Mouse (Mus musculus) heart, embryonic 10.5 days (tissue): ENCODE measurements around the gene Camta1. TPM values are rescaled to one million over a fixed set of nuclear protein-coding genes. Genes with fewer than 3 reads are reported as not detected.

Experiments used
- DNase-seq: peaks from one replicate; pipeline ENCODE4 v3.0.0-alpha.2; 2017; ENCODE audit warnings: low spot score
- H3K27ac ChIP-seq: fragments of 300-500 bp; sonication (generic); 2 replicates; pipeline ENCODE4 v1.5.1; 2016; ENCODE audit warnings: mild to moderate bottlenecking
- H3K27me3 ChIP-seq: fragments of 300-500 bp; sonication (generic); 2 replicates; pipeline ENCODE4 v1.6.1; 2016; ENCODE audit warnings: mild to moderate bottlenecking; ENCODE audit not compliant: poor library complexity, insufficient read depth, severe bottlenecking
- H3K36me3 ChIP-seq: fragments of 300-500 bp; sonication (generic); 2 replicates; pipeline ENCODE4 v1.6.1; 2016; ENCODE audit warnings: mild to moderate bottlenecking, moderate library complexity
- H3K4me1 ChIP-seq: fragments of 300-500 bp; sonication (generic); 2 replicates; pipeline ENCODE4 v1.6.1; 2016; ENCODE audit warnings: mild to moderate bottlenecking
- H3K4me3 ChIP-seq: fragments of 300-500 bp; sonication (generic); 2 replicates; pipeline ENCODE4 v1.5.1; 2016; ENCODE audit warnings: mild to moderate bottlenecking, moderate library complexity
- H3K9me3 ChIP-seq: fragments of 300-500 bp; sonication (generic); 2 replicates; pipeline ENCODE4 v1.6.1; 2016; ENCODE audit warnings: mild to moderate bottlenecking, moderate library complexity
- WGBS: fragments of 180-500 bp; shearing (Covaris S2); methylation state at CpG from one replicate; pipeline ENCODE4 v1.1.7; 2016; 5-methylcytosine and 5-hydroxymethylcytosine counted together
- polyA plus RNA-seq: library from polyadenylated mRNA; unstranded; fragments of >200 nt; fragmentation: Nextera tagmentation; extraction: Ambion mirVana; gene quantifications from 2 replicates; pipeline ENCODE4 v1.2.1, GENCODE M21; 2016

The Camta1 gene
- polyA plus RNA-seq, 1 experiment from 2014 or later, result 115 TPM

- WGBS, result 93% methylated on average over 13 of the region's 13 CpGs
- Histone ChIP-seq H3K4me3 (no peak overlapping the region), H3K27ac (no peak overlapping the region), H3K27me3 (no peaks in the 10 kb centered on the region), H3K36me3 (peaks cover 89% of the 10 kb centered on the region), H3K9me3 (no peaks in the 10 kb centered on the region), H3K4me1 (peaks cover 10% of the 10 kb centered on the region; the same call in 1 of the 2 replicates)
- DNase-seq, result no peak
Observed at GRCm38 (mm10) chr4:150900486-150900885, 961.2 kb downstream of the Camta1 start.

GRCm38 (mm10) chr4:150898716-150899365 is 962.8 kb downstream of the Camta1 start:
- H3K27ac ChIP-seq, result no peak overlapping the region
- 66% methylated on average over 13 of the region's 13 CpGs for WGBS
- DNase-seq, result no peak
- no peaks in the 10 kb centered on the region for H3K9me3 ChIP-seq
- H3K4me3 ChIP-seq, result no peak overlapping the region
- H3K27me3 ChIP-seq, result no peaks in the 10 kb centered on the region
- peaks cover 21% of the 10 kb centered on the region for H3K4me1 ChIP-seq
- H3K36me3 ChIP-seq, result peaks cover 77% of the 10 kb centered on the region

DNA sequence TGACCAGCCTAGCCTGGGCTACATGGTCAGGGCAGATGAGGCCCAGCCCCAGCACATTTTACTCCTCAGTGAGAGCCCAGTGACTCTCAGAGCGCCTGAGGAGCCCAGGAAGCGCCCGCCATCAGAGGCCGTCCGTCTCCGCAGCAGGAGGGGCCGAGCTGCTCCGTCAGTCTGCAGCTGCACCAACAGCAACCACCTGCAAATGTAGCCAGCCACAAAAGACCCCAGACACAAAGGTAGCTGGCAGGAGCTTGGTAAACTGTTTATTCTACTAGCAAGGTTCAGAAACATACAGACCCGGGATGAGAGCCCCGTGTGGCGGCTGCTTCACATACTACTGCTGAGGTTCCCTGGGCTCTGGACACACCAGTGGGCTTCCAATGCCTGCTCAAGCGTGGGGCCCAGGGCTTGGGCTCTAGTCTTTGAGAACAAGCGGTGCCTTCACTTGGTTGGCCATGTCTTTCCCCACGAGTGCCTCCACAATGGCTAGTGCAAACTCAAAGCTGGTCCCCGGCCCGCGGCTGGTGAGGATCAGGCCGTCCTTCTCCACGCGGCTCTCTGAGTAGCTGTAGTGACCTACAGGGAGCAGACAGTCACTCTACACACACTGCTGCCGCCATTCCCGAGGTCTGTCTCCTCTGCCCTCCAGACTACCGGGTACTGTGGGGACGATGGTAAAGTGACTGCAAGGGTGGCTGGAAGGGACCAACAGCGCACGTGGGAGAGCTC is 964.6 kb downstream of the Camta1 start:
- no peaks in the 10 kb centered on the region for H3K9me3 ChIP-seq
- H3K27me3 ChIP-seq, result no peaks in the 10 kb centered on the region
- no peak for DNase-seq
- H3K4me3 ChIP-seq, result no peak overlapping the region
- H3K36me3 ChIP-seq, result peaks cover 59% of the 10 kb centered on the region
- 92% methylated on average over 26 of the region's 26 CpGs for WGBS
- peaks cover 19% of the 10 kb centered on the region for H3K4me1 ChIP-seq
- H3K27ac ChIP-seq, result no peak overlapping the region

GRCm38 (mm10) chr4:150894718-150895501 is 966.8 kb downstream of the Camta1 start:
- Histone ChIP-seq H3K4me3 (no peak overlapping the region), H3K27me3 (no peaks in the 10 kb centered on the region), H3K9me3 (no peaks in the 10 kb centered on the region), H3K27ac (0 out of 2 replicates have a peak overlapping the region, but pooled peaks have one; percentile 2), H3K36me3 (peaks cover 38% of the 10 kb centered on the region), H3K4me1 (peaks cover 24% of the 10 kb centered on the region)
- DNase-seq, result no peak
- 60% methylated on average over 8 of the region's 8 CpGs for WGBS

GRCm38 (mm10) chr4:150891308-150891707 is 970.4 kb downstream of the Camta1 start:
- no peaks in the 10 kb centered on the region for H3K27me3 ChIP-seq
- 60% methylated on average over 5 of the region's 5 CpGs for WGBS
- H3K27ac ChIP-seq, result no peak overlapping the region
- no peak overlapping the region for H3K4me3 ChIP-seq
- H3K4me1 ChIP-seq, result peaks cover 36% of the 10 kb centered on the region
- DNase-seq, result no peak
- peaks cover 3% of the 10 kb centered on the region for H3K36me3 ChIP-seq
- H3K9me3 ChIP-seq, result no peaks in the 10 kb centered on the region

GRCm38 (mm10) chr4:150889955-150890315 is 971.7 kb downstream of the Camta1 start:
- no peaks in the 10 kb centered on the region for H3K36me3 ChIP-seq
- no peak overlapping the region for H3K27ac ChIP-seq
- 65% methylated on average over 13 of the region's 13 CpGs for WGBS
- H3K9me3 ChIP-seq, result no peaks in the 10 kb centered on the region
- no peak for DNase-seq
- H3K27me3 ChIP-seq, result no peaks in the 10 kb centered on the region
- peaks cover 28% of the 10 kb centered on the region for H3K4me1 ChIP-seq
- H3K4me3 ChIP-seq, result no peak overlapping the region

DNA sequence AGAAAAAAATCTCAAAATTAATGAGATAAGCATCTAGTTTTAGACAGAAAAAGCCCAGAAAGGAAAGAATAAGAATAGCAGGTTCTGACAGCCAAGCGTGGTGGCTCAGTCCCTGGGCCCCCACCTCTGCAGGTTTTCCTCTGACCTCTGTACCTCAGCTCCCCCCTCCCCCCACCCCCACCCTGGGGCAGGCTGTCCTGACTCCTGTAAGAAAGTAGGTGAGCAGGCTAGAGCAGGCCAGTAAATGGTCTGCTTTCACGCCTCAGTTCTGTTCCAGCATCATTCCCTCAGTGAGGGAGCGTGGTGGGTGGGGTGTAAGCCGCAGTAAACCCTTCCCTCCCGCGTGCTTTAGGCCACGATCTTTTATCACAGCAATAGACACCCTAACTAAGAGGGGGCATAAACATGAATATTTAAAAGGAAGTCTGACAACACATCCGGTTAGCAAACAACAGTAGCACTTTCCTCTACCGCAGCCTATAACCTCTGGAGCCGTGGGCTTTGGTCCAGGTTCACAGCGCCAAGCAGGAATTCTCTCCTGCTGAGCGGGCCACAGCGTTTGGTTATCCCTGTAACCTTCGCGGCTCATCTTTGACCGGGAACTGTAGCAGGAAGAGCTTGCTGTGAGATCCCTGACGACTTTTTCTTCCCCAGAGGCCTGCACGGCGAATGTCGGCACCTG is 972.3 kb downstream of the Camta1 start:
- no peak for DNase-seq
- Histone ChIP-seq H3K27me3 (no peaks in the 10 kb centered on the region), H3K36me3 (no peaks in the 10 kb centered on the region), H3K9me3 (no peaks in the 10 kb centered on the region), H3K4me1 (peaks cover 23% of the 10 kb centered on the region), H3K4me3 (no peak overlapping the region), H3K27ac (no peak overlapping the region)
- 36% methylated on average over 20 of the region's 20 CpGs for WGBS

DNA sequence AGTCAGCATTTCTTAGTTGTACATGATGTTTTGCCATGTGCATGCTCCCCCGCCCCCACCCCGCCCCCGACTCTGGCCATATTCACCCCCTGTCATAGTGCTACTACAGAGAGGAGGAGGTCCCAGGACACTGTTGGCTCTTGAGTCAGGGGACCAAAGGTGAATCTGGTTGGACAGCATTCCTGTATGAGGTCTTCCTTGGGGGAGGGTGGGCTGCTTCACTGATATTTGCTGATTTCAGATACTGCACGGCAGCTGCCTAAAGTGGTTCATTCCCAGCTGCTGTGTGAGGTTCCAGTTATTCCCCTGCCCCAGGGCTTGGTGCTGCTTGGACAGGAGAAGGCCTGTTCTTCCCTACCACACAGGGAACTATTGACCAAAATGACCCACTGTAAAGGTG is 973.2 kb downstream of the Camta1 start:
- H3K27ac ChIP-seq, result no peak overlapping the region
- WGBS, result 72% methylated on average over 4 of the region's 4 CpGs
- H3K27me3 ChIP-seq, result no peaks in the 10 kb centered on the region

GRCm38 (mm10) chr4:150887903-150888302 is 973.8 kb downstream of the Camta1 start:
- WGBS, result 79% methylated on average over 5 of the region's 5 CpGs

More for the DNA sequence above, 973.2 kb downstream of the Camta1 start:
- H3K36me3 ChIP-seq, result no peaks in the 10 kb centered on the region
- H3K9me3 ChIP-seq, result no peaks in the 10 kb centered on the region
- H3K4me3 ChIP-seq, result no peak overlapping the region
- DNase-seq, result no peak
- H3K4me1 ChIP-seq, result peaks cover 22% of the 10 kb centered on the region

GRCm38 (mm10) chr4:150882632-150883031 is 979.0 kb downstream of the Camta1 start:
- H3K4me3 ChIP-seq, result no peak overlapping the region
- no peaks in the 10 kb centered on the region for H3K4me1 ChIP-seq
- H3K27me3 ChIP-seq, result no peaks in the 10 kb centered on the region
- no peak for DNase-seq
- no peak overlapping the region for H3K27ac ChIP-seq
- peaks cover 19% of the 10 kb centered on the region for H3K9me3 ChIP-seq
- H3K36me3 ChIP-seq, result peaks cover 14% of the 10 kb centered on the region; the same call in 1 of the 2 replicates
- 79% methylated on average over 5 of the region's 5 CpGs for WGBS

More at GRCm38 (mm10) chr4:150887903-150888302, 973.8 kb downstream of the Camta1 start:
- peaks cover 22% of the 10 kb centered on the region for H3K4me1 ChIP-seq
- H3K36me3 ChIP-seq, result no peaks in the 10 kb centered on the region
- no peak for DNase-seq
- H3K9me3 ChIP-seq, result no peaks in the 10 kb centered on the region
- no peaks in the 10 kb centered on the region for H3K27me3 ChIP-seq
- H3K4me3 ChIP-seq, result no peak overlapping the region
- H3K27ac ChIP-seq, result no peak overlapping the region

DNA sequence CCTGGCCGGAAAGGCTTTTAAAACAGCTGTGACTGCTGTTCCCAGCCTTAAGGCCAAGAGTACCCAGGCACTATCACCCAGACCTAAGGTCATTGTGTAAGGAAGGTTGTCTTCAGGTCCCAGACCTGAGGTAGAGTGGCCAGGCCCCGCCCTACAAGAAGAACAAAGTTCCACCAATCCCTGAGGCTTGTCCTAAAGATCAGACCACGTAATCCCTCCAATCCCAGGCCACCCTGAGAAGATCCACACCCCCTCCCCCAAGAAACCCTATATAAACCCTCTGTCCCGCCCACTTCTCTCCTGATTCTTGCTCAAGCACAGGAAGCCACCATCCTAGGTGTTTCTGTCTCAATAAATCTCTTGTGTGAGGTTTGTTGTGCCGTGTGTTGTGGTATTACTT is 981.3 kb downstream of the Camta1 start:
- peaks cover 14% of the 10 kb centered on the region; the same call in 1 of the 2 replicates for H3K36me3 ChIP-seq
- no peaks in the 10 kb centered on the region for H3K27me3 ChIP-seq
- no peak for DNase-seq
- H3K4me3 ChIP-seq, result no peak overlapping the region
- 0 out of 2 replicates have a peak, but pooled peaks cover 3% of the 10 kb centered on the region for H3K4me1 ChIP-seq
- 76% methylated on average over 5 of the region's 5 CpGs for WGBS
- H3K27ac ChIP-seq, result no peak overlapping the region
- H3K9me3 ChIP-seq, result peaks cover 19% of the 10 kb centered on the region

DNA sequence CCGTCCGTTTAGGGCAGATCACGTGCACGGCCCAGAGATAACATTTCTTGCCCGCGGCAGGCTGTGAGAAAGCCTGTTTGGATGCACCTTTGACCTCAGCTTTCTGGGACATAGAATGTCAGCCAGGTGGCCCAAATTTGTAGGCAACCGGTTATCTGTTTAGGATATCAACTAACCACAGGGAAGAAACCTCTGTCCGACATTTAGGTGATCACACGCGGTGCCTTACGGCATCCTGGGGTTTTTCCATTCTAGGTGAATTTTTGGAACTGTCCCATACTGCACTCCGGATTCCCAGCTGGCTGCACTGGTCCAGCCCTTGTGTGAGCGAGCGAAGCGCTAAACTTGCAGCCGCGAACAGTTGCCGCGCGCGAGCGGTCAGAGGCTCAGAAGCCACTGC is 982.0 kb downstream of the Camta1 start:
- Histone ChIP-seq H3K27ac (no peak overlapping the region), H3K4me1 (0 out of 2 replicates have a peak, but pooled peaks cover 3% of the 10 kb centered on the region), H3K36me3 (peaks cover 14% of the 10 kb centered on the region; the same call in 1 of the 2 replicates), H3K9me3 (peaks cover 19% of the 10 kb centered on the region), H3K27me3 (no peaks in the 10 kb centered on the region), H3K4me3 (no peak overlapping the region)
- WGBS, result 87% methylated on average over 22 of the region's 22 CpGs
- DNase-seq, result no peak
